Mouse (Mus musculus) bone marrow, adult 2 months (tissue): ENCODE measurements around the gene Stk11ip.

Source experiments
- CTCF ChIP-seq: fragments of 200-500 bp; IDR thresholded peaks from 2 replicates; pipeline ENCODE4 v1.5.1; 2011; ENCODE audit warnings: low read length, control low read depth; ENCODE audit not compliant: control insufficient read depth, insufficient read depth
- POLR2A ChIP-seq: fragments of 200-500 bp; IDR thresholded peaks from 2 replicates; pipeline ENCODE4 v1.6.1; 2011; ENCODE audit warnings: low read depth, mild to moderate bottlenecking, control low read depth, low read length, borderline replicate concordance; ENCODE audit not compliant: control insufficient read depth

- TF ChIP-seq POLR2A (no peak), CTCF (no peak)
These were observed 1.8 kb upstream of the Stk11ip start for GRCm38 (mm10) chr1:75519576-75519975.
